Mouse (Mus musculus): ENCODE results near the gene H2-Aa.

The H2-Aa gene

DNA sequence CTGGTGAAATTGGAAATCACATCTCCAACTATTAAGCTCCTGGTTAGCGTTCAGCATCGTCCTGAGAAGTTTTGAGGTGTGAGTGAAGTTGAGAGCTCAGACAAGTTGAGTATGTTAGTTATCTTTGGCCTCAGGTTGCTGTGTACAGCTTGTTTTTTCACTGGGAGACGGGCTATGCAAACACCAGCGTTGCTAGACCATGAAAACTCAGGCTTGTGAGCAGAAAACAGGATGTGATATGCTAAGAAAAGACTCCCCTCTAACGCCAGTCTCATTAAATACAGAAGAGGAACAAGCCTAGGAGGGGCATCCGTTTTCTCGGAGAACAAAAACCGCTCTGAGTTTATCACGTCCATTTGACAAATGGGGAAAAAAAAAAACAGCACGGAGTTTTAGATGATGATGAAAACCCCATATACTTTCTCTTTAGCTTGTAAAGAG, 48.0 kb downstream of the H2-Aa start:
- no peak for TF ChIP-seq NANOG (IDR thresholded peaks at IDR 0.05; ENCODE audit: borderline replicate concordance, low read length)
- no peak for TF ChIP-seq CTCF (conservative IDR thresholded peaks at IDR 0.05; ENCODE audit: low read length)
- TF ChIP-seq POU5F1 (IDR thresholded peaks at IDR 0.05; ENCODE audit: borderline replicate concordance, low read length): no peak
- H3K36me3 ChIP-seq (ENCODE audit: insufficient read depth, low read length): no peaks in the 10 kb centered on the region
- no peaks in the 10 kb centered on the region for H3K4me1 ChIP-seq (replicated peaks; ENCODE audit: low read depth, low read length)
- H3K9me3 ChIP-seq (ENCODE audit: low read length): peaks cover 72% of the 10 kb centered on the region
- H3K27me3 ChIP-seq (ENCODE audit: insufficient read depth, low read length): no peaks in the 10 kb centered on the region
- H3K4me3 ChIP-seq (replicated peaks; ENCODE audit: low read length): no peak overlapping the region

GRCm38 (mm10) chr17:34238706-34239105, 48.9 kb downstream of the H2-Aa start, which contains the start of gene H2-Ob:
TSS of gene H2-Ob (plus strand) at chr17:34238903.
- Histone ChIP-seq H3K9me3 (ENCODE audit: low read length) (peaks cover 81% of the 10 kb centered on the region), H3K27me3 (ENCODE audit: insufficient read depth, low read length) (no peaks in the 10 kb centered on the region), H3K4me1 (replicated peaks; ENCODE audit: low read depth, low read length) (no peaks in the 10 kb centered on the region), H3K4me3 (replicated peaks; ENCODE audit: low read length) (no peak within 1 kb of the TSS), H3K36me3 (ENCODE audit: insufficient read depth, low read length) (no peaks in the 10 kb centered on the region)
- no peak for TF ChIP-seq NANOG (IDR thresholded peaks at IDR 0.05; ENCODE audit: borderline replicate concordance, low read length)
- TF ChIP-seq POU5F1 (IDR thresholded peaks at IDR 0.05; ENCODE audit: borderline replicate concordance, low read length): no peak
- TF ChIP-seq CTCF (conservative IDR thresholded peaks at IDR 0.05; ENCODE audit: low read length): no peak

DNA sequence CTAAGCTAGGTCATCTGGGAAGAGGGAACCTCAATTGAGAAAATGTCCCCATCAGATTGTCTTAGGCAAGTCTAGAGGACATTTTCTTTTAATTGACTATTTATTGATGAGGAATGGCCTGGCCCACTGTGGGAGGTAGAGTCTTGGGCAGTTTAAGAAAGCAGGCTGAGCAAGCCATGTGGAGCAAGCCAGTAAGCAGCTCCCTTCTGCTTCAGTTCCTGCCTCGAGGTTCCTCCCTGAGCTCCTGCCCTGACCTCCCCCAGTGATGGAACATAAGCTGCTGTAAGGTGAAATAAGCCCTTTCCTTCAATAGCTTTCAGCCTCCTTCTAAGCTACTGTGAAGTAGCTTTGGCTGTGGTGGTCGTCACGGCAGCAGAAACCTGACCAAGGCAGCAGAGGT, 49.9 kb downstream of the H2-Aa start:
- no peaks in the 10 kb centered on the region for H3K27me3 ChIP-seq (ENCODE audit: insufficient read depth, low read length)
- no peak overlapping the region for H3K4me3 ChIP-seq (replicated peaks; ENCODE audit: low read length)
- TF ChIP-seq POU5F1 (IDR thresholded peaks at IDR 0.05; ENCODE audit: borderline replicate concordance, low read length): no peak
- TF ChIP-seq CTCF (conservative IDR thresholded peaks at IDR 0.05; ENCODE audit: low read length): no peak
- no peak for TF ChIP-seq NANOG (IDR thresholded peaks at IDR 0.05; ENCODE audit: borderline replicate concordance, low read length)
- H3K4me1 ChIP-seq (replicated peaks; ENCODE audit: low read depth, low read length): no peaks in the 10 kb centered on the region
- peaks cover 91% of the 10 kb centered on the region for H3K9me3 ChIP-seq (ENCODE audit: low read length)
- H3K36me3 ChIP-seq (ENCODE audit: insufficient read depth, low read length): no peaks in the 10 kb centered on the region

- Histone ChIP-seq H3K36me3 (ENCODE audit: insufficient read depth, low read length) (no peaks in the 10 kb centered on the region), H3K9me3 (ENCODE audit: low read length) (peaks cover 88% of the 10 kb centered on the region), H3K4me3 (replicated peaks; ENCODE audit: low read length) (no peak overlapping the region), H3K27me3 (ENCODE audit: insufficient read depth, low read length) (no peaks in the 10 kb centered on the region), H3K4me1 (replicated peaks; ENCODE audit: low read depth, low read length) (no peaks in the 10 kb centered on the region)
- TF ChIP-seq NANOG (IDR thresholded peaks at IDR 0.05; ENCODE audit: borderline replicate concordance, low read length): no peak
Observed at GRCm38 (mm10) chr17:34236691-34237090, 50.9 kb downstream of the H2-Aa start.

- Histone ChIP-seq H3K27me3 (ENCODE audit: insufficient read depth, low read length) (no peaks in the 10 kb centered on the region), H3K4me3 (replicated peaks; ENCODE audit: low read length) (no peak overlapping the region), H3K4me1 (replicated peaks; ENCODE audit: low read depth, low read length) (no peaks in the 10 kb centered on the region), H3K36me3 (ENCODE audit: insufficient read depth, low read length) (no peaks in the 10 kb centered on the region), H3K9me3 (ENCODE audit: low read length) (peaks cover 79% of the 10 kb centered on the region)
- TF ChIP-seq POU5F1 (IDR thresholded peaks at IDR 0.05; ENCODE audit: borderline replicate concordance, low read length) (no peak), CTCF (conservative IDR thresholded peaks at IDR 0.05; ENCODE audit: low read length) (no peak), NANOG (IDR thresholded peaks at IDR 0.05; ENCODE audit: borderline replicate concordance, low read length) (no peak)
Observed at GRCm38 (mm10) chr17:34234926-34235325, 52.7 kb downstream of the H2-Aa start.
